Mouse (Mus musculus) kidney, embryonic 14.5 days (tissue): ENCODE data around the gene Crb1. TPM values are rescaled to one million over a fixed set of nuclear protein-coding genes. Genes with fewer than 3 reads are reported as not detected.

Source experiments
- ATAC-seq: fragments of 200-750 bp; cut with Nextera tagmentation; 2 replicates; pipeline ENCODE4 v1.8.0; 2017; ENCODE audit warnings: moderate number of reproducible peaks, mild to moderate bottlenecking, moderate TSS enrichment, moderate library complexity; ENCODE audit not compliant: low FRiP score, low TSS enrichment
- H3K27ac ChIP-seq: fragments of 300-500 bp; sonication (generic); 2 replicates; pipeline ENCODE4 v1.5.1; 2014; ENCODE audit warnings: low read depth, mild to moderate bottlenecking, low read length, moderate library complexity, mixed read lengths
- H3K27me3 ChIP-seq: fragments of 300-500 bp; sonication (generic); 2 replicates; pipeline ENCODE4 v1.6.1; 2014; ENCODE audit warnings: mild to moderate bottlenecking, low read length; ENCODE audit not compliant: control insufficient read depth, insufficient read depth
- H3K36me3 ChIP-seq: fragments of 300-500 bp; sonication (generic); 2 replicates; pipeline ENCODE4 v1.6.1; 2014; ENCODE audit warnings: low read length, mixed read lengths; ENCODE audit not compliant: control insufficient read depth, insufficient read depth
- H3K4me1 ChIP-seq: fragments of 300-500 bp; sonication (generic); 2 replicates; pipeline ENCODE4 v1.6.1; 2014; ENCODE audit warnings: low read length, mixed read lengths; ENCODE audit not compliant: control insufficient read depth, insufficient read depth
- H3K4me2 ChIP-seq: fragments of 300-500 bp; sonication (generic); replicated peaks from 2 replicates; pipeline ENCODE4 v1.6.1; 2014; ENCODE audit warnings: low read depth, mild to moderate bottlenecking, low read length
- H3K4me3 ChIP-seq: fragments of 300-500 bp; sonication (generic); 2 replicates; pipeline ENCODE4 v1.5.1; 2014; ENCODE audit warnings: mild to moderate bottlenecking, low read length
- H3K9ac ChIP-seq: fragments of 300-500 bp; sonication (generic); 2 replicates; pipeline ENCODE4 v1.6.1; 2014; ENCODE audit warnings: low read depth, mild to moderate bottlenecking, low read length, moderate library complexity
- H3K9me3 ChIP-seq: fragments of 300-500 bp; sonication (generic); 2 replicates; pipeline ENCODE4 v1.6.1; 2016; ENCODE audit warnings: low read length; ENCODE audit not compliant: control insufficient read depth
- WGBS: fragments of 180-500 bp; shearing (Covaris S2); extraction: QIAGEN DNeasy Blood & Tissue Kit; methylation state at CpG from one replicate; pipeline ENCODE4 v1.1.7; 2014; 5-methylcytosine and 5-hydroxymethylcytosine counted together
- polyA plus RNA-seq: library from polyadenylated mRNA; unstranded; fragments of >200 nt; fragmentation: Nextera tagmentation; extraction: Ambion mirVana; gene quantifications from 2 replicates; pipeline ENCODE4 v1.2.1, GENCODE M21; 2014

Gene Crb1
- polyA plus RNA-seq, 1 experiment from 2014 or later: 0.14 TPM

- Histone ChIP-seq H3K27ac (no peak overlapping the region), H3K9me3 (no peaks in the 10 kb centered on the region), H3K27me3 (no peaks in the 10 kb centered on the region), H3K4me2 (no peak overlapping the region), H3K9ac (no peak overlapping the region), H3K4me1 (no peaks in the 10 kb centered on the region), H3K36me3 (no peaks in the 10 kb centered on the region), H3K4me3 (no peak overlapping the region)
- no peak for ATAC-seq
- 62% methylated on average over 7 of the region's 7 CpGs for WGBS
These were observed 121.3 kb downstream of the Crb1 start for GRCm38 (mm10) chr1:139255581-139255980.

GRCm38 (mm10) chr1:139252041-139252440 lies 124.9 kb downstream of the Crb1 start:
- Histone ChIP-seq H3K4me1 (no peaks in the 10 kb centered on the region), H3K27ac (no peak overlapping the region), H3K4me3 (no peak overlapping the region), H3K27me3 (no peaks in the 10 kb centered on the region), H3K9ac (no peak overlapping the region), H3K36me3 (no peaks in the 10 kb centered on the region), H3K4me2 (no peak overlapping the region), H3K9me3 (no peaks in the 10 kb centered on the region)
- 88% methylated on average over 3 of the region's 3 CpGs for WGBS
- no peak for ATAC-seq

- 75% methylated on average over 6 of the region's 6 CpGs for WGBS
- ATAC-seq: no peak
- H3K27ac ChIP-seq: no peak overlapping the region
These were observed 127.7 kb downstream of the Crb1 start for GRCm38 (mm10) chr1:139249159-139249558.

GRCm38 (mm10) chr1:139246723-139247380 lies 130.0 kb downstream of the Crb1 start:
- no peaks in the 10 kb centered on the region for H3K9me3 ChIP-seq
- H3K4me2 ChIP-seq: no peak overlapping the region
- H3K4me3 ChIP-seq: no peak overlapping the region
- no peaks in the 10 kb centered on the region for H3K4me1 ChIP-seq
- H3K27me3 ChIP-seq: no peaks in the 10 kb centered on the region
- 88% methylated on average over 12 of the region's 12 CpGs for WGBS
- H3K27ac ChIP-seq: no peak overlapping the region
- no peaks in the 10 kb centered on the region for H3K36me3 ChIP-seq
- no peak for ATAC-seq
- no peak overlapping the region for H3K9ac ChIP-seq

More at GRCm38 (mm10) chr1:139249159-139249558, 127.7 kb downstream of the Crb1 start:
- H3K4me2 ChIP-seq: no peak overlapping the region
- no peaks in the 10 kb centered on the region for H3K9me3 ChIP-seq
- no peaks in the 10 kb centered on the region for H3K36me3 ChIP-seq
- H3K4me1 ChIP-seq: no peaks in the 10 kb centered on the region
- H3K9ac ChIP-seq: no peak overlapping the region
- H3K4me3 ChIP-seq: no peak overlapping the region
- H3K27me3 ChIP-seq: no peaks in the 10 kb centered on the region

- no peak overlapping the region for H3K27ac ChIP-seq
- H3K27me3 ChIP-seq: no peaks in the 10 kb centered on the region
- ATAC-seq: no peak
- no peak overlapping the region for H3K9ac ChIP-seq
- H3K4me1 ChIP-seq: peaks cover 2% of the 10 kb centered on the region; the same call in 1 of the 2 replicates
- H3K4me2 ChIP-seq: no peak overlapping the region
- no peak overlapping the region for H3K4me3 ChIP-seq
- WGBS: 63% methylated on average over 5 of the region's 5 CpGs
- H3K9me3 ChIP-seq: no peaks in the 10 kb centered on the region
- no peaks in the 10 kb centered on the region for H3K36me3 ChIP-seq
These were observed 140.1 kb downstream of the Crb1 start for GRCm38 (mm10) chr1:139236794-139237193.

- Histone ChIP-seq H3K27ac (peak overlapping the region; percentile 31; the same call in 1 of the 2 replicates), H3K9me3 (no peaks in the 10 kb centered on the region), H3K9ac (no peak overlapping the region), H3K4me2 (no peak overlapping the region), H3K4me1 (peaks cover 2% of the 10 kb centered on the region; the same call in 1 of the 2 replicates), H3K36me3 (no peaks in the 10 kb centered on the region), H3K27me3 (no peaks in the 10 kb centered on the region), H3K4me3 (no peak overlapping the region)
- 43% methylated on average over 3 of the region's 3 CpGs for WGBS
- ATAC-seq: peak; percentile 83
These were observed 142.0 kb downstream of the Crb1 start for GRCm38 (mm10) chr1:139234611-139235568.

- no peaks in the 10 kb centered on the region for H3K36me3 ChIP-seq
- H3K9me3 ChIP-seq: no peaks in the 10 kb centered on the region
- ATAC-seq: peak; percentile 74
- peaks cover 2% of the 10 kb centered on the region; the same call in 1 of the 2 replicates for H3K4me1 ChIP-seq
- no peak overlapping the region for H3K4me2 ChIP-seq
- H3K4me3 ChIP-seq: no peak overlapping the region
- no peak overlapping the region for H3K9ac ChIP-seq
- no peaks in the 10 kb centered on the region for H3K27me3 ChIP-seq
- WGBS: 51% methylated on average over 3 of the region's 3 CpGs
- H3K27ac ChIP-seq: no peak overlapping the region
These were observed 144.3 kb downstream of the Crb1 start for GRCm38 (mm10) chr1:139232636-139233035.

- H3K4me3 ChIP-seq: no peak overlapping the region
- WGBS: 57% methylated on average over 6 of the region's 6 CpGs
- no peak overlapping the region for H3K27ac ChIP-seq
- H3K36me3 ChIP-seq: no peaks in the 10 kb centered on the region
- no peaks in the 10 kb centered on the region for H3K9me3 ChIP-seq
- no peak overlapping the region for H3K4me2 ChIP-seq
- ATAC-seq: no peak
- H3K27me3 ChIP-seq: no peaks in the 10 kb centered on the region
- H3K4me1 ChIP-seq: no peaks in the 10 kb centered on the region
- no peak overlapping the region for H3K9ac ChIP-seq
These were observed 152.5 kb downstream of the Crb1 start for GRCm38 (mm10) chr1:139224309-139224949.
